Mouse (Mus musculus) ovary, adult 18-20 months (tissue): ENCODE data around the gene Ispd.

Experiments
- DNase-seq: peaks from one replicate; pipeline ENCODE4 v3.0.0; 2022; ENCODE audit warnings: low spot score, mixed read lengths

Gene Ispd

GRCm38 (mm10) chr12:36713866-36714662 is 332.8 kb downstream of the Ispd start:
- DNase-seq: no peak

GRCm38 (mm10) chr12:36717526-36717925 is 336.3 kb downstream of the Ispd start:
- no peak for DNase-seq

- no peak for DNase-seq
Observed at GRCm38 (mm10) chr12:36718417-36718816, 337.2 kb downstream of the Ispd start.

- DNase-seq: no peak
Observed at GRCm38 (mm10) chr12:36719074-36719473, 337.8 kb downstream of the Ispd start.

- no peak for DNase-seq
Observed at GRCm38 (mm10) chr12:36720779-36721178, 339.5 kb downstream of the Ispd start.

- no peak for DNase-seq
Observed at GRCm38 (mm10) chr12:36721223-36721622, 340.0 kb downstream of the Ispd start.

- no peak for DNase-seq
Observed at GRCm38 (mm10) chr12:36722754-36723153, 341.5 kb downstream of the Ispd start.

GRCm38 (mm10) chr12:36723302-36723701 is 342.1 kb downstream of the Ispd start:
- no peak for DNase-seq

GRCm38 (mm10) chr12:36724297-36724696 is 343.0 kb downstream of the Ispd start:
- no peak for DNase-seq

- DNase-seq: no peak
Observed at GRCm38 (mm10) chr12:36725250-36725649, 344.0 kb downstream of the Ispd start.

GRCm38 (mm10) chr12:36726026-36726425 is 344.8 kb downstream of the Ispd start:
- no peak for DNase-seq

- no peak for DNase-seq
Observed at GRCm38 (mm10) chr12:36733673-36734371, 352.6 kb downstream of the Ispd start.
